Mouse (Mus musculus) stomach, embryonic 15.5 days (tissue): Measurements from ENCODE around the gene Atp6v0e2. TPM values are rescaled to one million over a fixed set of nuclear protein-coding genes. Genes with fewer than 3 reads are reported as not detected.
"Not testable (repeated sequence)": the region's sequence is repeated elsewhere in the genome, so short reads cannot be mapped to it uniquely, and the experiment has no call there.

Source experiments
- ATAC-seq: fragments of 200-750 bp; cut with Nextera tagmentation; 2 replicates; pipeline ENCODE4 v1.8.0; 2017; ENCODE audit warnings: low read depth, moderate number of reproducible peaks, moderate TSS enrichment; ENCODE audit not compliant: insufficient read depth, low FRiP score
- H3K27ac ChIP-seq: fragments of 300-500 bp; sonication (generic); 2 replicates; pipeline ENCODE4 v1.5.1; 2015; ENCODE audit warnings: mild to moderate bottlenecking, inconsistent platforms
- H3K27me3 ChIP-seq: fragments of 300-500 bp; sonication (generic); replicated peaks from 2 replicates; pipeline ENCODE4 v1.6.1; 2015; ENCODE audit warnings: inconsistent platforms
- H3K36me3 ChIP-seq: fragments of 300-500 bp; sonication (generic); 2 replicates; pipeline ENCODE4 v1.6.1; 2015; ENCODE audit warnings: inconsistent platforms
- H3K4me1 ChIP-seq: fragments of 300-500 bp; sonication (generic); 2 replicates; pipeline ENCODE4 v1.6.1; 2015; ENCODE audit warnings: inconsistent platforms
- H3K4me2 ChIP-seq: fragments of 300-500 bp; sonication (generic); 2 replicates; pipeline ENCODE4 v1.6.1; 2015; ENCODE audit warnings: mild to moderate bottlenecking, inconsistent platforms
- H3K4me3 ChIP-seq: fragments of 300-500 bp; sonication (generic); replicated peaks from 2 replicates; pipeline ENCODE4 v1.5.1; 2015; ENCODE audit warnings: inconsistent platforms
- H3K9ac ChIP-seq: fragments of 300-500 bp; sonication (generic); 2 replicates; pipeline ENCODE4 v1.6.1; 2015; ENCODE audit warnings: inconsistent platforms
- H3K9me3 ChIP-seq: fragments of 300-500 bp; sonication (generic); 2 replicates; pipeline ENCODE4 v1.6.1; 2016; ENCODE audit warnings: inconsistent platforms
- WGBS: fragments of 180-500 bp; shearing (Covaris S2); methylation state at CpG from one replicate; pipeline ENCODE4 v1.1.7; 2015; 5-methylcytosine and 5-hydroxymethylcytosine counted together
- polyA plus RNA-seq: library from polyadenylated mRNA; unstranded; fragments of >200 nt; fragmentation: Nextera tagmentation; extraction: Ambion mirVana; gene quantifications from 2 replicates; pipeline ENCODE4 v1.2.1, GENCODE M21; 2015

Gene Atp6v0e2
- polyA plus RNA-seq, 1 experiment from 2014 or later, result 23.4 TPM

GRCm38 (mm10) chr6:48524882-48525281 is 12.5 kb upstream of the Atp6v0e2 start:
- 96% methylated on average over 16 of the region's 16 CpGs for WGBS
- H3K9ac ChIP-seq, H3K9me3 ChIP-seq, H3K27ac ChIP-seq, ATAC-seq, H3K4me2 ChIP-seq, H3K4me3 ChIP-seq, H3K4me1 ChIP-seq, H3K36me3 ChIP-seq, H3K27me3 ChIP-seq: not testable (repeated sequence)

GRCm38 (mm10) chr6:48527901-48528300 is 9.5 kb upstream of the Atp6v0e2 start:
- H3K36me3 ChIP-seq, result peaks cover 10% of the 10 kb centered on the region; the same call in 1 of the 2 replicates
- no peaks in the 10 kb centered on the region for H3K9me3 ChIP-seq
- no peak overlapping the region for H3K27ac ChIP-seq
- no peaks in the 10 kb centered on the region for H3K4me1 ChIP-seq
- H3K4me2 ChIP-seq, result no peak overlapping the region
- no peaks in the 10 kb centered on the region for H3K27me3 ChIP-seq
- H3K9ac ChIP-seq, result no peak overlapping the region
- 75% methylated on average over 9 of the region's 9 CpGs for WGBS
- ATAC-seq, result no peak
- H3K4me3 ChIP-seq, result no peak overlapping the region

GRCm38 (mm10) chr6:48529261-48529660 is 8.2 kb upstream of the Atp6v0e2 start:
- 71% methylated on average over 14 of the region's 14 CpGs for WGBS
- no peak overlapping the region for H3K4me2 ChIP-seq
- no peaks in the 10 kb centered on the region for H3K9me3 ChIP-seq
- H3K4me3 ChIP-seq, result no peak overlapping the region
- peaks cover 10% of the 10 kb centered on the region; the same call in 1 of the 2 replicates for H3K36me3 ChIP-seq
- H3K27me3 ChIP-seq, result no peaks in the 10 kb centered on the region
- no peak for ATAC-seq
- no peaks in the 10 kb centered on the region for H3K4me1 ChIP-seq
- H3K9ac ChIP-seq, result no peak overlapping the region
- H3K27ac ChIP-seq, result no peak overlapping the region

- Histone ChIP-seq H3K9me3 (no peaks in the 10 kb centered on the region), H3K4me2 (no peak overlapping the region), H3K9ac (no peak overlapping the region), H3K36me3 (peaks cover 10% of the 10 kb centered on the region; the same call in 1 of the 2 replicates), H3K27ac (no peak overlapping the region), H3K27me3 (no peaks in the 10 kb centered on the region), H3K4me3 (no peak overlapping the region), H3K4me1 (no peaks in the 10 kb centered on the region)
- WGBS, result 88% methylated on average over 16 of the region's 16 CpGs
- no peak for ATAC-seq
Observed at GRCm38 (mm10) chr6:48529871-48530440, 7.5 kb upstream of the Atp6v0e2 start.

GRCm38 (mm10) chr6:48530862-48531261 is 6.6 kb upstream of the Atp6v0e2 start:
- ATAC-seq, result no peak
- Histone ChIP-seq H3K4me1 (no peaks in the 10 kb centered on the region), H3K4me2 (no peak overlapping the region), H3K4me3 (no peak overlapping the region), H3K36me3 (peaks cover 10% of the 10 kb centered on the region; the same call in 1 of the 2 replicates), H3K9ac (no peak overlapping the region), H3K9me3 (no peaks in the 10 kb centered on the region), H3K27me3 (no peaks in the 10 kb centered on the region), H3K27ac (no peak overlapping the region)
- WGBS, result 24% methylated on average over 2 of the region's 2 CpGs

- Histone ChIP-seq H3K4me3 (no peak overlapping the region), H3K4me1 (peaks cover 15% of the 10 kb centered on the region), H3K27me3 (no peaks in the 10 kb centered on the region), H3K4me2 (no peak overlapping the region), H3K9me3 (no peaks in the 10 kb centered on the region), H3K36me3 (peaks cover 8% of the 10 kb centered on the region; the same call in 1 of the 2 replicates), H3K27ac (no peak overlapping the region), H3K9ac (no peak overlapping the region)
- ATAC-seq, result no peak
- WGBS, result 77% methylated on average over 2 of the region's 2 CpGs
Observed at GRCm38 (mm10) chr6:48533475-48533874, 3.9 kb upstream of the Atp6v0e2 start.

- no peaks in the 10 kb centered on the region for H3K9me3 ChIP-seq
- H3K27me3 ChIP-seq, result no peaks in the 10 kb centered on the region
- H3K9ac ChIP-seq, result no peak overlapping the region
- no peak overlapping the region for H3K4me2 ChIP-seq
- H3K36me3 ChIP-seq, result 0 out of 2 replicates have a peak, but pooled peaks cover 6% of the 10 kb centered on the region
- no peak overlapping the region for H3K27ac ChIP-seq
- peaks cover 15% of the 10 kb centered on the region for H3K4me1 ChIP-seq
- WGBS, result 83% methylated on average over 8 of the region's 8 CpGs
- no peak overlapping the region for H3K4me3 ChIP-seq
- no peak for ATAC-seq
Observed at GRCm38 (mm10) chr6:48534913-48535312, 2.5 kb upstream of the Atp6v0e2 start.

GRCm38 (mm10) chr6:48536091-48536490 is 1.3 kb upstream of the Atp6v0e2 start:
- Histone ChIP-seq H3K9ac (no peak overlapping the region), H3K36me3 (0 out of 2 replicates have a peak, but pooled peaks cover 6% of the 10 kb centered on the region), H3K4me2 (no peak overlapping the region), H3K27me3 (no peaks in the 10 kb centered on the region), H3K27ac (no peak overlapping the region), H3K4me3 (no peak overlapping the region), H3K9me3 (no peaks in the 10 kb centered on the region), H3K4me1 (peaks cover 15% of the 10 kb centered on the region)
- WGBS, result 72% methylated on average over 4 of the region's 4 CpGs
- ATAC-seq, result no peak

GRCm38 (mm10) chr6:48538841-48539737 is 1.7 kb downstream of the Atp6v0e2 start:
- no peaks in the 10 kb centered on the region for H3K9me3 ChIP-seq
- no peak overlapping the region for H3K4me3 ChIP-seq
- no peaks in the 10 kb centered on the region for H3K36me3 ChIP-seq
- no peak overlapping the region for H3K9ac ChIP-seq
- no peak overlapping the region for H3K4me2 ChIP-seq
- ATAC-seq, result no peak
- no peaks in the 10 kb centered on the region for H3K27me3 ChIP-seq
- 73% methylated on average over 5 of the region's 5 CpGs for WGBS
- H3K27ac ChIP-seq, result no peak overlapping the region
- peaks cover 21% of the 10 kb centered on the region for H3K4me1 ChIP-seq

GRCm38 (mm10) chr6:48539860-48540259 is 2.4 kb downstream of the Atp6v0e2 start:
- Histone ChIP-seq H3K9me3 (no peaks in the 10 kb centered on the region), H3K36me3 (no peaks in the 10 kb centered on the region), H3K27ac (no peak overlapping the region), H3K27me3 (no peaks in the 10 kb centered on the region), H3K4me3 (no peak overlapping the region), H3K4me1 (peaks cover 21% of the 10 kb centered on the region), H3K4me2 (no peak overlapping the region), H3K9ac (no peak overlapping the region)
- 65% methylated on average over 5 of the region's 5 CpGs for WGBS
- no peak for ATAC-seq

- no peak for ATAC-seq
- H3K4me2 ChIP-seq, result no peak overlapping the region
- 39% methylated on average over 3 of the region's 3 CpGs for WGBS
Observed at GRCm38 (mm10) chr6:48540721-48541120, 3.3 kb downstream of the Atp6v0e2 start.

More at GRCm38 (mm10) chr6:48540721-48541120, 3.3 kb downstream of the Atp6v0e2 start:
- H3K27me3 ChIP-seq, result no peaks in the 10 kb centered on the region
- no peak overlapping the region for H3K27ac ChIP-seq
- peaks cover 21% of the 10 kb centered on the region for H3K4me1 ChIP-seq
- no peak overlapping the region for H3K9ac ChIP-seq
- H3K36me3 ChIP-seq, result no peaks in the 10 kb centered on the region
- no peak overlapping the region for H3K4me3 ChIP-seq
- no peaks in the 10 kb centered on the region for H3K9me3 ChIP-seq
